Mouse (Mus musculus) MEL (cell line): ENCODE measurements around the gene Kmt5a. TPM values are rescaled to one million over a fixed set of nuclear protein-coding genes. Genes with fewer than 3 reads are reported as not detected.

ENCODE experiments used
- DNase-seq: peaks from one replicate; pipeline ENCODE4 v3.0.0; 2011; ENCODE audit warnings: low read depth, low spot score
- H3K27ac ChIP-seq: 2 replicates; pipeline ENCODE4 v1.5.1; 2012; ENCODE audit warnings: low read depth, mild to moderate bottlenecking, control low read depth, low read length, moderate library complexity; ENCODE audit not compliant: control insufficient read depth
- H3K27me3 ChIP-seq, 2 experiments: fragments of 150-350 bp in 1 of 2; sonication (generic) in 1 of 2; 2 replicates each; pipeline ENCODE4 v1.6.1; 2012; ENCODE audit warnings: low read length in 2 of 2, mild to moderate bottlenecking in 2 of 2, improper control_type of control experiment in 1 of 2, moderate library complexity in 1 of 2; ENCODE audit not compliant: insufficient read depth in 2 of 2, control insufficient read depth in 1 of 2
- H3K36me3 ChIP-seq, 2 experiments: 2 replicates each; pipeline ENCODE4 v1.6.1; 2012 to 2014; ENCODE audit warnings: low read length in 2 of 2, improper control_type of control experiment in 1 of 2, inconsistent platforms in 1 of 2, mild to moderate bottlenecking in 1 of 2; ENCODE audit not compliant: insufficient read depth in 2 of 2, control insufficient read depth in 1 of 2
- H3K4me1 ChIP-seq, 2 experiments: fragments of 150-350 bp in 1 of 2; sonication (generic) in 1 of 2; 2 replicates each; pipeline ENCODE4 v1.6.1; 2012; ENCODE audit warnings: low read length in 2 of 2, improper control_type of control experiment in 1 of 2, mild to moderate bottlenecking in 1 of 2; ENCODE audit not compliant: insufficient read depth in 2 of 2, control insufficient read depth in 1 of 2
- H3K4me3 ChIP-seq, 2 experiments: fragments of 150-350 bp in 1 of 2; sonication (generic) in 1 of 2; 2 replicates each; pipeline ENCODE4 v1.5.1; 2012; ENCODE audit warnings: low read depth in 2 of 2, low read length in 2 of 2, mild to moderate bottlenecking in 2 of 2, moderate library complexity in 2 of 2, control low read depth in 1 of 2, improper control_type of control experiment in 1 of 2; ENCODE audit not compliant: control insufficient read depth in 1 of 2, insufficient read depth in 1 of 2
- H3K79me2 ChIP-seq: 2 replicates; pipeline ENCODE4 v1.6.1; 2012; ENCODE audit warnings: mild to moderate bottlenecking, low read length, moderate library complexity; ENCODE audit not compliant: control insufficient read depth, poor library complexity, insufficient read depth
- H3K9ac ChIP-seq: 2 replicates; pipeline ENCODE4 v1.6.1; 2012; ENCODE audit warnings: low read depth, mild to moderate bottlenecking, control low read depth, low read length, moderate library complexity; ENCODE audit not compliant: control insufficient read depth, poor library complexity, severe bottlenecking
- H3K9me3 ChIP-seq: fragments of 150-350 bp; sonication (generic); replicated peaks from 2 replicates; pipeline ENCODE4 v1.6.1; 2012; ENCODE audit warnings: mild to moderate bottlenecking, low read length, improper control_type of control experiment, moderate library complexity; ENCODE audit not compliant: insufficient read depth
- BHLHE40 ChIP-seq: IDR thresholded peaks from 2 replicates; pipeline ENCODE4 v1.6.1; 2012; ENCODE audit warnings: low read depth, mild to moderate bottlenecking, inconsistent platforms, low read length, improper control_type of control experiment, borderline replicate concordance
- CHD1 ChIP-seq: IDR thresholded peaks from 2 replicates; pipeline ENCODE4 v1.6.1; 2012; ENCODE audit warnings: low read depth, mild to moderate bottlenecking, inconsistent platforms, low read length, improper control_type of control experiment
- CHD2 ChIP-seq: IDR thresholded peaks from 2 replicates; pipeline ENCODE4 v1.6.1; 2011; ENCODE audit warnings: low read length, improper control_type of control experiment
- E2F4 ChIP-seq: IDR thresholded peaks from 2 replicates; pipeline ENCODE4 v1.6.1; 2011; ENCODE audit warnings: low read depth, low read length, improper control_type of control experiment, borderline replicate concordance
- ELF1 ChIP-seq: IDR thresholded peaks from 2 replicates; pipeline ENCODE4 v1.6.1; 2014; ENCODE audit warnings: low read depth, mild to moderate bottlenecking, inconsistent platforms, low read length, improper control_type of control experiment, moderate library complexity
- EP300 ChIP-seq, 2 experiments: IDR thresholded peaks; 2 replicates each; pipeline ENCODE4 v1.6.1; 2011; ENCODE audit warnings: improper control_type of control experiment in 2 of 2, low read length in 2 of 2, low read depth in 1 of 2, mild to moderate bottlenecking in 1 of 2
- ETS1 ChIP-seq: IDR thresholded peaks from 2 replicates; pipeline ENCODE4 v1.6.1; 2012; ENCODE audit warnings: low read depth, mild to moderate bottlenecking, inconsistent platforms, low read length, improper control_type of control experiment, moderate library complexity
- GABPA ChIP-seq: IDR thresholded peaks from 2 replicates; pipeline ENCODE4 v1.6.1; 2012; ENCODE audit warnings: low read depth, mild to moderate bottlenecking, inconsistent platforms, low read length, improper control_type of control experiment, moderate library complexity
- GATA1 ChIP-seq: IDR thresholded peaks from 2 replicates; pipeline ENCODE4 v1.6.1; 2011; ENCODE audit warnings: low read depth, low read length, improper control_type of control experiment
- HCFC1 ChIP-seq: IDR thresholded peaks from 2 replicates; pipeline ENCODE4 v1.6.1; 2012; ENCODE audit warnings: low read depth, mild to moderate bottlenecking, inconsistent platforms, low read length, improper control_type of control experiment, moderate library complexity
- JUND ChIP-seq: IDR thresholded peaks from 2 replicates; pipeline ENCODE4 v1.6.1; 2011; ENCODE audit warnings: low read depth, mild to moderate bottlenecking, improper control_type of control experiment, low read length
- KAT2A ChIP-seq: conservative IDR thresholded peaks from 2 replicates; pipeline ENCODE4 v1.6.1; 2012; ENCODE audit warnings: low read depth, low read length, improper control_type of control experiment, inconsistent platforms
- MAFK ChIP-seq: IDR thresholded peaks from 2 replicates; pipeline ENCODE4 v1.6.1; 2011; ENCODE audit warnings: low read depth, mild to moderate bottlenecking, low read length, improper control_type of control experiment, borderline replicate concordance
- MAX ChIP-seq: IDR thresholded peaks from 2 replicates; pipeline ENCODE4 v1.6.1; 2011; ENCODE audit warnings: low read length, improper control_type of control experiment
- MAZ ChIP-seq: IDR thresholded peaks from 2 replicates; pipeline ENCODE4 v1.6.1; 2012; ENCODE audit warnings: low read depth, mild to moderate bottlenecking, inconsistent platforms, low read length, improper control_type of control experiment
- MEF2A ChIP-seq: IDR thresholded peaks from 2 replicates; pipeline ENCODE4 v1.6.1; 2014; ENCODE audit warnings: low read depth, mild to moderate bottlenecking, inconsistent platforms, low read length, improper control_type of control experiment; ENCODE audit not compliant: poor library complexity, insufficient replicate concordance, severe bottlenecking; ENCODE audit errors: extremely low read depth
- NRF1 ChIP-seq: IDR thresholded peaks from 2 replicates; pipeline ENCODE4 v1.6.1; 2014; ENCODE audit warnings: low read depth, mild to moderate bottlenecking, inconsistent platforms, low read length, improper control_type of control experiment, moderate library complexity; ENCODE audit not compliant: poor library complexity, insufficient read depth, severe bottlenecking
- POLR2AphosphoS2 ChIP-seq: IDR thresholded peaks from 2 replicates; pipeline ENCODE4 v1.6.1; 2011; ENCODE audit warnings: low read length, improper control_type of control experiment
- POLR2AphosphoS5 ChIP-seq: IDR thresholded peaks from 2 replicates; pipeline ENCODE4 v1.6.1; 2012; ENCODE audit warnings: low read depth, borderline replicate concordance, mild to moderate bottlenecking, inconsistent platforms, low read length, moderate library complexity, mixed read lengths
- RAD21 ChIP-seq: IDR thresholded peaks from 2 replicates; pipeline ENCODE4 v1.6.1; 2011; ENCODE audit warnings: mild to moderate bottlenecking, low read depth, low read length, improper control_type of control experiment
- RCOR1 ChIP-seq: IDR thresholded peaks from 2 replicates; pipeline ENCODE4 v1.6.1; 2012; ENCODE audit warnings: low read depth, mild to moderate bottlenecking, inconsistent platforms, low read length, improper control_type of control experiment
- SIN3A ChIP-seq: IDR thresholded peaks from 2 replicates; pipeline ENCODE4 v1.6.1; 2012; ENCODE audit warnings: low read length, improper control_type of control experiment, inconsistent platforms
- SMC3 ChIP-seq: IDR thresholded peaks from 2 replicates; pipeline ENCODE4 v1.6.1; 2011; ENCODE audit warnings: low read depth, low read length, improper control_type of control experiment
- TAL1 ChIP-seq: IDR thresholded peaks from 2 replicates; pipeline ENCODE4 v1.6.1; 2012; ENCODE audit warnings: mild to moderate bottlenecking, inconsistent platforms, low read length, moderate library complexity, mixed read lengths
- TCF12 ChIP-seq: IDR thresholded peaks from 2 replicates; pipeline ENCODE4 v1.6.1; 2014; ENCODE audit warnings: low read depth, mild to moderate bottlenecking, inconsistent platforms, low read length, improper control_type of control experiment, moderate library complexity
- USF1 ChIP-seq: IDR thresholded peaks from 2 replicates; pipeline ENCODE4 v1.6.1; 2014; ENCODE audit warnings: low read depth, mild to moderate bottlenecking, inconsistent platforms, low read length, improper control_type of control experiment, moderate library complexity
- ZC3H11A ChIP-seq: IDR thresholded peaks from 2 replicates; pipeline ENCODE4 v1.6.1; 2012; ENCODE audit warnings: low read depth, mild to moderate bottlenecking, inconsistent platforms, low read length, improper control_type of control experiment
- ZKSCAN1 ChIP-seq: IDR thresholded peaks from 2 replicates; pipeline ENCODE4 v1.6.1; 2012; ENCODE audit warnings: low read depth, mild to moderate bottlenecking, inconsistent platforms, low read length, improper control_type of control experiment, moderate library complexity
- ZMIZ1 ChIP-seq: IDR thresholded peaks from 2 replicates; pipeline ENCODE4 v1.6.1; 2012; ENCODE audit warnings: low read depth, mild to moderate bottlenecking, inconsistent platforms, low read length, improper control_type of control experiment, moderate library complexity
- polyA plus RNA-seq, 2 experiments: library from polyadenylated mRNA; stranded (reverse) in 1 of 2; unstranded in 1 of 2; fragments of >175 nt in 1 of 2; fragments of >200 nt in 1 of 2; gene quantifications; 2 replicates each; pipeline versions ENCODE4 v1.2.1 to v1.2.4; 2012; ENCODE audit warnings: low replicate concordance in 2 of 2, low read depth in 1 of 2; ENCODE audit not compliant: insufficient read length in 2 of 2, insufficient read depth in 1 of 2, missing spikeins in 1 of 2
- total RNA-seq: library from RNA; depleted of rRNA; stranded (reverse); fragments of 300-350 nt; gene quantifications from 2 replicates; pipeline ENCODE4 v1.2.3, GENCODE M21; 2012

Kmt5a gene
- total and polyA plus RNA-seq, 3 experiments = 88.6 to 243 (median 110) TPM

GRCm38 (mm10) chr5:124426475-124427071 lies 13.2 kb upstream of the Kmt5a start:
- peak overlapping the region; percentile 94 for H3K9ac ChIP-seq
- peaks cover 39% of the 10 kb centered on the region for H3K79me2 ChIP-seq
- H3K4me3 ChIP-seq = peak overlapping the region; percentile 64 to 84
- no peaks in the 10 kb centered on the region for H3K9me3 ChIP-seq
- peaks cover 0 to 26% of the 10 kb centered on the region in 2 experiments; a peak in 2 of 4 replicates for H3K36me3 ChIP-seq
- H3K4me1 ChIP-seq = peaks cover 4 to 9% of the 10 kb centered on the region in 2 experiments
- TF ChIP-seq EP300 (IDR thresholded peaks at IDR 0.05; ENCODE audit: low read depth in 1 of 2, low read length in 2 of 2) = no peak
- no peak for TF ChIP-seq TAL1
- no peak for TF ChIP-seq JUND
- no peak for TF ChIP-seq RCOR1
- TF ChIP-seq E2F4 = no peak
- no peak for TF ChIP-seq ZKSCAN1
- no peak for TF ChIP-seq MAFK
- no peak for TF ChIP-seq SIN3A
- no peak for TF ChIP-seq BHLHE40
- TF ChIP-seq KAT2A = no peak
- no peak for TF ChIP-seq POLR2AphosphoS5
- TF ChIP-seq NRF1 = no peak
- no peak for TF ChIP-seq TCF12
- TF ChIP-seq USF1 = no peak
- no peak for TF ChIP-seq GABPA
- TF ChIP-seq ETS1 = no peak
- no peak for DNase-seq
- peak overlapping the region; percentile 86 for H3K27ac ChIP-seq
- H3K27me3 ChIP-seq = no peaks in the 10 kb centered on the region

- DNase-seq = peak; percentile 80
- H3K27me3 ChIP-seq = no peaks in the 10 kb centered on the region
- no peaks in the 10 kb centered on the region for H3K79me2 ChIP-seq
- no peak overlapping the region for H3K27ac ChIP-seq
- no peaks in the 10 kb centered on the region for H3K36me3 ChIP-seq
- no peak overlapping the region for H3K9ac ChIP-seq
- H3K4me1 ChIP-seq = no peaks in the 10 kb centered on the region
- H3K4me3 ChIP-seq = no peak overlapping the region
- H3K9me3 ChIP-seq = no peaks in the 10 kb centered on the region
- TF ChIP-seq JUND = no peak
- no peak for TF ChIP-seq ZKSCAN1
- TF ChIP-seq MAX = no peak
- no peak for TF ChIP-seq ELF1
- no peak for TF ChIP-seq KAT2A
- TF ChIP-seq GATA1 = peak; percentile 8; the same call in 1 of the 2 replicates
- TF ChIP-seq CHD2 = no peak
- peak; percentile 57; the same call in 1 of the 2 replicates for TF ChIP-seq SIN3A
- TF ChIP-seq CHD1 = no peak
- no peak for TF ChIP-seq MAFK
- TF ChIP-seq POLR2AphosphoS5 = no peak
- TF ChIP-seq RAD21 = peak; percentile 88
- no peak for TF ChIP-seq HCFC1
- TF ChIP-seq GABPA = no peak
- TF ChIP-seq ZC3H11A = peak; percentile 70
- TF ChIP-seq MAZ = no peak
- TF ChIP-seq SMC3 = peak; percentile 80
- TF ChIP-seq POLR2AphosphoS2 = no peak
- no peak for TF ChIP-seq E2F4
- no peak for TF ChIP-seq TAL1
- no peak for TF ChIP-seq RCOR1
- TF ChIP-seq MEF2A = no peak
- no peak for TF ChIP-seq ZMIZ1
Observed at GRCm38 (mm10) chr5:124432398-124433012, 7.2 kb upstream of the Kmt5a start.
